Mouse (Mus musculus) left cerebral cortex, adult 8-10 months (tissue): Measurements from ENCODE around the gene Blcap. TPM values are rescaled to one million over a fixed set of nuclear protein-coding genes. Genes with fewer than 3 reads are reported as not detected.
"Not testable (repeated sequence)": the region's sequence is repeated elsewhere in the genome, so short reads cannot be mapped to it uniquely, and the experiment has no call there.

Source experiments
- DNase-seq, 2 experiments: peaks; one replicate each; pipeline ENCODE4 v3.0.0; 2022; ENCODE audit warnings: low spot score in 2 of 2
- total RNA-seq, 4 experiments: library from RNA; stranded (reverse); gene quantifications; 2 replicates each; pipeline ENCODE4 v1.2.4; 2022

Blcap gene
- 100 to 1,000 TPM; 117 to 129 (median 119) TPM for total RNA-seq

DNA sequence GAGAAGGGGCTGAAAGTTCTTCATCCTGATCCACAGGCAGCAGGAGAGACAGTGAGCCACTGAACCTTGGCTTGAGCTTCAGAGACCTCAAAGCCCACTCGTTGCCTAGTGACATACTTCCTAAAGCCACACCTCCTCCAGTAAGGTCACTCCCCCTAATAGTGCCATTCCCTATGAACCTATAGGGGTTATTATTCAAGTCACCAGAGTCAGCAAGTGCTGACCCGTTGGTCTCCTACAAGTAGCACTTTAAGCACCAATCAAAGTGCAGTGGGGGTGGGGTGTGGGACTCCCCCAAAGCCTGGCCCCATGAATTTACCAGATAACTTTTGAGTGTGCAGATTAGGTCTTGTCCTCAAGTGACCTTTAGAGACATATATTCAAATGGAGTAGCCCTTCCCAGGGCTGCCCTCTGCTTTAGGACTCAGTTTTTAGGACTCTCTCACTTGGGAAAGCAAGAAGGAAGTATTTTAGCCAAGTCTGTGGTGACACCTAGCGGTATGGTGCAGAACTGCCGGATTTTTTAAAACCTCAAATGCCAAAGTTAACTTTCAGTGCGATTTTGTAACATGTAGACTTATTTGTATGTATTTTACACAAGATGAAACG is at the start of gene Blcap:
Gene Blcap, minus strand, starts transcription at position 51 of the 609 bp plus-strand sequence.
- DNase-seq: peak; percentile 21 to 60

DNA sequence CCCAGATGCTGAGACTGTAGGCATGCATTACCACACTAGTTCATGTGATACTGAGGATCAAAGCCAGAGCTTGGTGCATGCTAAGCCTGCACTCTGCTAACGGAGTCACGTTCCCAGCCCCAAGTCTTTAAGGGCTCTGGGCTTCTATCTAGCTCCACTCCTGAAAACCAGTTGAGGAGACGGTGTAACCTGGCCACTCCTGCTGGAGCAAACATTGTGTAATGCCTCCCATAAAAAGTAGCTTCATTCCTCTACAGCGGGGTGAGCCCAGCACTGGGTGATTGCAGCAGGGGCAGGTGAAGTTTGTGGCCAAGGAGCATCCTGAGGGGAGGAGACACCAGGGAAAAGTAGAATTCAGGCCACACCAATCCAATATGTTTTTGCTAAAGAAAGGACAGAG is 47.3 kb upstream of the Blcap start:
- no peak for DNase-seq

DNA sequence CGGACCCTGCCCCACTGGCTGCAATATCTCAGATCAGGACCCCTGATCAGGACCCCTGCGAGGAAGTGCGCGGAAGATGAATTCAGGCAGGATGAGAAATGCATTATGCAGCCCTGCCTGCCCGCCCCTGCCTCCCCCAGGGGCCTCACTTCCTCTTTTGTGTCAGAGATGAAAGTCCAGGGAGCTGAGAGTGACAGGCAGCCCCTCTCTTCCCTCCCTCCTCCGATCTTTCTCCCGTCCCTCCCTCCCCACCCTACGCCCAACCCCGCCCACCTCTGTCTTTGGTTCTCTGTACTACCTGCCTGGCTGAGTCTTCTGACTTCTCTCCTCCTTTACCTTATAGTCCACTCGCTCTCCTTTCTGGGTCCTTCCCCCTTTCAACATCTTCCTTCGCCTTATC is 42.9 kb upstream of the Blcap start:
- no peak for DNase-seq

DNA sequence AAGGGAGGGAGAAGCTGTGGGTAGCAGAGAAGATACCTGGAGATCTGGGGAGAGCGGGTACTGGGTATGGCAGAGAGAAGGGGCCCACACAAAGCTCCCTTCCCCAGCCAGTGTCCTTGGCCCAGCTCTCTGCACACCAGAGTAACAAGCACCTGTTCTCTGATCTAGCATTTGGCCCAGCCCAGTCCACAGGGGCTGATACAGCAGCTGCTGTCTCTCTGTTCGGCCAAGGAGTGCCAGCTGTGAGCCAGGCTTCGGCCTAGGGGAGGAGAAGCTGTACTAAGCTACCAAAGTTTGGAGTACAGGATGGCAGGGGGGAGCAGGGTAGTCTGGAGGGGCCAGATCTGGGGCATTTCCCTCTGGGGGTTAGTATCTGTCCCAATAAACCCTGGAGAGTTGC is 40.7 kb upstream of the Blcap start:
- DNase-seq: no peak

DNA sequence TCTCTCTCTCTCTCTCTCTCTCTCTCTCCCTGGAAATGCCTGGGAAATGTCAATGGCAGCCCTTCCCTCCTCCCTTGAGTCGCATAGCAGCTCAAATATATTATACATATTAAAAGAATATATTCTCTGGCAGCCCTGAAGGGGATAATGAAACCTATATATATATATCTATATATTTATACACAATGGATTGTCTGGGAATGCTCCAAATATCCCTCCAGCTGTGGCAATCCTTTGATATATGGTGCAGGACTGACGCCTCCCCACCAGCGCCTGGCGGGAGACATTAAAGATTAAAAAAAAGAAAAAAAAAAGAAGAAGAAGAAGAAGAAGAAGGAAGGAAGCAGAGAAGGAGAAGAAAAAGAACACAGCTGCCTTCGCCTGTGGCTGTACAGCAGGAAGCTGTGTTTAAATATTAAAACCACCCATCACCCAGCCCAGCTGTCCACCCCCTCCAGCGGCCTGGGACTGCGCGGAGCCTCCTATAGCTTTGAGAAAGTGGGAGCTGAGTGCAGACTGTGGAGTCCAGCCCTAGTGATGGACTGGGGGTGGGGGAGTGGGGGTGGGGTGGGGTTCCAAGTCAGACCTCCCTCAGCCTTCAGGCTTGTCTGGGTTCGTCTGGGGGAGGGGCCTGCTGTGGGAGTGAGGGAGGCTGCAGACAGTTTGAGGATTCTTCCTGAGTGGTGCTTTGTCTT is 36.6 kb upstream of the Blcap start:
- no peak for DNase-seq

DNA sequence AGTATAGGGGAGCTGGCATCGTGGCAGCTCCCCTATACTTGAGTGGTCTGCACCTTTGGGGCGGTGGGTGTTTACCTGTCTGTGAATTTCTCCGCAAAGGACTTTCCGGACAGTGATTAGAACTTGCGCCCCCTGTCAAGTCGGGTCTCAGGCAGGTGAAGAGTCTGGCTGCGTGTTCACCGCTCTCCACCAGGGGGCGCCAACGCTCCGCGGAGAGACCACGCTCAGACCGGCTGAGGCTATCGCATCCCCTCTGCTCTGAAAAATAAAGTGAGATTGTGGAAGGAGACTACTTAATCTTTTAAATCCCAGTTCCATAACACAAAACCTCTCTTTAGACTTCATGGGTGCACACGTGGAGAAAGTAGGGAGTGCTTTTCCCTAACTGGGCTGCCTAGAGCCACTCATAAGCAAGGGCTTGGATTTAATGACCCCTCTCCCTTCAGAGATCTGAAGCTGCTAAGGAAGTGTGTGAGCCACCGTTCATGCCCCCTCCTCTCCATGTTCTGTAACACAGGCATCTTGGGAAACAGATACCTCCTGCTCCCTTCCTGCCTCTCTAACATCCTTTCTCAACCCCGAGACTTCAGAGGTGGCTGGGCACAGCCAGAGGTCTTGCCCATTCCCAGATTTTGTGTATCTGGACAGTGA is 34.1 kb upstream of the Blcap start:
- peak; percentile 37 to 77 for DNase-seq

DNA sequence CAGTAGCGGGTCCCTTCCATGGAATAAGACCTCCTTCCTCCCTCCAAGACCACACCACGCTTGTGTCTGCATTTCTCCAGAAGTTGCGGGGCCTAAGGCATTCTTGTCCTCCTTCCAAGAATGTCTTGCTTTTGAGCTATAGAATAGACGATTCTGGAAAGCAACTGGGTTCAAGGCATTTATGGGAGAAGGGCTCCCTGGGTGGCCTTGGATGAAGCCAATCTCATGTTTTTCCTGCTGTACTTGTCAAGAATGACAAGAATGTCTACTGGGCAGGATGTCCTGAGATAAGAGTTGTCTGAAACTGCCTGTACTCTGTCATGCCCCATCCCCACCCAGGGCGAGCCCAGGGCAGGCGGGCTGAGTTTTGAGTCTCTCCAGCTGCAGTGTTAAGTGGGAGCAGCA is 30.4 kb upstream of the Blcap start:
- DNase-seq: no peak

DNA sequence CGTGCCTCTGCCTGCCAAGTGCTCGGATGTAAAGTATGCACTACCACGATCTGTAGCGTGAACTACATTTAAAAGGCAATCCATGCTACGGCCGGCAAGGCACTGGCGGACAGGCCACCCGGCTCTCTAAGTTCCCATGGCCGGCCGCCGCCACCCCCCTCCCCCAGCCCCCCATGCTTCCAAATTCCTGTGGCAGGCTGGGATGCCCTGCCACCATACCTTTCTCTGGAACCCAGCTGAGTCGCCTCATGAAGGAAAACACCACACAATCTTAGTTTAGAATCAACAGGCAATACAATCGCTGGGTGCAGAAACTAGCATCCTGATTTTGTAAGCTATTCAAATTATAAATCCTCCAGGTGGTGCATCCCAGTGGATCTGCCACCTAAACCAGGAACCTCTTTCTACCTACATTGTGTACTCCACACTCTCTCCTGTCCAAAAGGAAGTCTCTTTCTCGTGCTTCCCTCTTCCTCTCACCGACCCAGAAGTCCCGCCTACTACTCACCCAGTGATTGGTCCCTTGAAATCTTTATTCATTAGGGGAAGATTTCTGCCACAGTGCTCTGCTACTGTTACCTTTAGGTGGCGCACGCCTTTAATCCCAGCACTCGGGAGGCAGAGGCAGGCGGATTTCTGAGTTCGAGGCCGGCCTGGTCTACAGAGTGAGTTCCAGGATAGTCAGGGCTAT is 25.9 kb upstream of the Blcap start:
- DNase-seq: no peak

DNA sequence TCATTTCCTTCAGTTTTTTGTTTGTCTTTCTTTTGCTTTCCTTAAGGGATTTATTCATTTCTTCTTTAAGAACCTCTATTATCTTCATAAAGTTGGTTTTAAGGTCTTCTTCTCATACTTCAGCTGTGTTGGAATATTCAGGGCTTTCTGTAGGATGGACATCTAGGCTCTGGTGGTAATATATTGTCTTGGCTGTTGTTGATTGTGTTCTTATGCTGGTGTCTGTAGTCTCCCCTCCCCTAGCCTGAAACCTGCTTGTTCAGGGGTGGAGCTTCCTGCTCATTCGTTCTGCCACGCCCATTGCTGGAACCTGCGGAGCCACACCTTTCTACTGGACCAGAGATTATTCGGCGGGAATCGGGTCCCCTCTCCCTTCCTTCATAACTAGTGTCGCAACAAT is 14.3 kb upstream of the Blcap start:
- DNase-seq: not testable (repeated sequence)

DNA sequence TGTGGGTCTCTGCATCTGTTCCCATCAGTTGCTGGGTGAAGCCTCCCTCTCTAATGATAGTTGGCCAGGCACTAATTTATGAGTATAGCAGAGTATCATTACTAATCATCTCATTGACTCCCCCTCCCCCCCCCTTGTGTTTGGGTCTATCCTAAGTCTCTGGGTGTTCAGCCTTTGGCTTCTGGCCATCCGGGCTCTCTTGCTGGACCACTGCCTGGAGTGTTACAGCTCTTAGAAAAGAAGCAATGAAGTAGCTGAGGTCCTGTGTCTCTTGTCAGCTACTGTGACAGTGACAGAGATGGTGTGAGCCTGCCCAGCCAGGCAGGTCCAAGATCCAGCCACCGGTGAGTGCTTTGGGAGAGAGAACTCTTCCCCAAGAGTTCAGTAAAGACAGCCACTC is 1.7 kb upstream of the Blcap start:
- peak in 1 of 2 experiments; percentile 3 for DNase-seq

DNA sequence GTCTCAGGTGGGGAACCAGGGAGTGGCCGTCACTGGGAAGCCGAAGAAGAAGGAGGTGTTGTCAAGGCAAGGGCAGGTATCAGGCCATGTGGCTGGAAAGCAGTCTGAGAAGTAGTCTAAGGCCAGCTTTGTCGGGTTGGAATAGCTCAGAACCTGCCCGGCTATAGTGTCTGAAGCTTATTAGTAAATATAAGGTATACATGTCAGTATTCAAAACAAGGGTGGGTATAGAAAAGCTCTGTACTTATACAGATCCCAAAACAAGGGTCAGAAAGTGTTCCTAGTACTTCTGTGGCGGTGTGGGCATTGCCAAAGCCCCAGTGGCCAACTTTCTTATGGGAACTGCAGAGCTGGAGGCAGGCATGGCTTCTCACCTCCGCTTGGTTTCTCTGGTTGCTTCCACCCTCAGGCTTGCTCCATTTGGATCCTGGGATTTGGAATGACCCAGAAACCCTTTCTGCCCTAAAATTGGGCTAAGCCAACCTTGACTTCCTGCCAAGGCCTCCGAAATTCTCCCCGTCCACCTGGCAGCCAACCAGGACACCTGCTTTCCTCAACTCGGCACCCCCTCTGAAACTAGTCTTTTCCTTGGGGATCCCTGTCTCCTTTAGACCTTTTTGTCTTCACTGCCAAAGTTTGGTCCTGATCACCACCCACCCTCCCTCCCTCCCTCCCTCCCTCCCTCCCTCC is 1.1 kb downstream of the Blcap start:
- DNase-seq: peak in 1 of 2 experiments; percentile 4

DNA sequence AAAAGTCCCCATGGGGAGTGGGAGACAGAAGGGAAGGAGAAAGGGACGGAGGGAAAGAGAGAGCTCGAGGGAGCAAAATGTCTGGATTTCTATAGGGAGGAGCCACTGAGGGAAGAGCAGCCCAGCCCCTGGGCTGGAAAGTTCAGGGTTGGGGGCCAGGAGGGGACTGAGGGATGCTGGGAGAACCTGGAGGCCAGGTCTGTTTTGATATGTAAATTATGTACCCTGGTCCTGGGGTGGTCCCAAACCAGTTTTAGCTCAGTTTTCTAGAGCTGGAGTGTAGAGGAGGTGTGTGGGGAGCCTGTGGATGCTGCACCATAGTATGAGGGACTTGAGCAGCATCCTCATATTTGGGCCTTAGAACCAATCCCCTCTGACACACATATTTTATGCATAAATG is 2.2 kb downstream of the Blcap start:
- no peak for DNase-seq

DNA sequence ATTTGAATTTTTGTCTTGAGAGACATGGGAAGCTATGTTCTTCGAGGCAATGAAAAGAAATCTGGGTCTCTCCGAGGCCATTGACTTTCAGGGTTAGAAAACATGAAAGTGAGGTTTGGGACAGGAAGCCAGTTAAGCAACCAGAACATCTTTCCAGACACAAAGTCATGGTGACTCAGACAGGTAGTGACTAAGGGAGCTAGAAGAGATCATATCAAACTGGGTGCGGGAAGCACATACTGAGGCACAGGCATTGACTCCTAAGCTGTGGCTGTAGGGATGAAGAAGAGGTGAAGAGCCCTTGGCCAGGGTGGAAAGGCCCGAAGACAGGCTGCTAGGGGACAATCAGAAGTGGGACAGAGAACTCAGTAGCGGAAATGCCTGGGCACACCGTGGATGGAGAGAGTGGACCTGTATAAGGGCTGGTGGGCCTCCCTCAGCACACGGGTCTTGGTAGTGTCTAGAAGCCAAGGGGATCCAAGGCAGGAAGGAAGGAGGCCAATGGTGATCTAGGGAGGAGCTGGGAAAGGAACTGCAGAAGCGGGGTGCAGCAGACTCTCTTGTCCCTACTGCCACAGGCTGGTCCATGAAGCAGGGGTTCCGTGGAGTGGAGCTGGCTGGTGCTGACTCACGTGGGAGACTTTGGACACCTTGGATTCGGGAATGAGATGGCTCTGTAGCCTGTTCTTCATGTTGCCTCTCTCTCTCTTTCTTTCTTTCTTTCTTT is 3.7 kb downstream of the Blcap start:
- DNase-seq: peak in 1 of 2 experiments; percentile 4

DNA sequence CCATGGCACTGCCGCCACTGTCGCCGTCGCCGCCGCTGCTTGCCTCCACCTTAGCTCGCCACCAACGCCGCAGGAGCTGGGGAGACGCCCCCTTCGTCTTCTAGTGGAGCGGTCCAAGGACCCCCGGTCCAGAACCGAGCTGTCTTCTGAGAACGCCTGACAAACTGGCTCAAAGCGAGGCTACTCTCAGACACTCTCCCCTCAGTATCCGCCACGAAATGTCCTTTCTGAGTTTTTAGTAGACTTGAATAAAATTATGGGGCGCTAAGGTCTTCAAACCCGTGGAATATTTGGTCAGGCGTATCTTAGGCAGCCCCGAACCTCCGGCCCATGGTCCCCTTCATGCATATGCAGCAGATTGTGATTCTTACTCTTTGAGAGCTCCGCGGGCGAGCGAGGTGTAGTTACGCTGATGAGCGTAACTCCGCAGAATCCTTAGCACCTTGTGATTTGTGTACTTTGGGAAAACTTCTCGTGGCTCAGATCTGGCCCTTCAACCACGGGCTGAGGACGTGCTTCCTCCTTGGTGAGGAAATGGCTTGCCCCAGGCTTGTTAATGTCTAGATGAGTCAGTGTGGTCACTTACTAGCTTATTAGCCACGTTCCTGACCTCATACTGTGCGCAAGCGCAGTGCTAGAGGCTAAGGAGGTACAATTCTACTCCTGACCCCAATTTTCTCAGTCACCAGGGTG is 4.7 kb downstream of the Blcap start:
- DNase-seq: peak; percentile 82 to 90

DNA sequence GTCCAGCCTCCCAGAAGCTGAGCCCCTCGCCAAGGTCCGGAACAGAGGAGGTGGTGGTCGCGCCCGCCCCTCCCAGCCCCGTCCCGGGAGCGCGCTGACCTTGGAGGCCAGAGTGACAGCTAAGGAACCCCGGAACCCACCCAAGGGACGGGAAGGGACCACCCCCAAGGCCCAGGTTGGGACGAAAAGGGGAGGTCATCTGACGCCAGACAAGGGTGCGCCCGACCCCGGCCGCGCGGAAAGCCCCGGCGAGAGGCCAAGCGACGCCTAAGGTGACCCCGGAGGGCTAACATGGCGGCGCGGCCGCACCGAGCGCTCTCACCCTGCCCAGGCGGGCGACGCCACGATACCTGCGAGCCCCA is 5.2 kb downstream of the Blcap start:
- no peak for DNase-seq

DNA sequence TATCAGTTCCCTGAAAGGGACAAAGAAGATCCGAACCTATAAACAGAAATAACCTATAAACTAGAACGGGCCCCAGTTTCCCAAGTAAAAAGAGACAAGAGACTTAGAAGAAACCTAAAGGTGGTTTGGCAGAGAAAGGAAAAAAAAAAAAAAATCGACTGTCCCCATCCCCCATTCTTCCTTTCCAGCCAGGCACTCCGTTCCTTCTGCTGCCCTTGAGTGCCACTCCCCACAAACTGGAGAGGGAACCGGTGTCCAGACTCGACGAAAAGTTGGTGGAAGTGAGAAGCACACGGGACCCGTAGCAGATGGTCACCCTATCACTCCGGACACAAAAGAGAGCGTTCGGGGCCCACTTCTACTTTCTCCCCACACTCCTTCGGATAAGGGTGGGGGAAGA is 5.6 kb downstream of the Blcap start:
- DNase-seq: no peak

DNA sequence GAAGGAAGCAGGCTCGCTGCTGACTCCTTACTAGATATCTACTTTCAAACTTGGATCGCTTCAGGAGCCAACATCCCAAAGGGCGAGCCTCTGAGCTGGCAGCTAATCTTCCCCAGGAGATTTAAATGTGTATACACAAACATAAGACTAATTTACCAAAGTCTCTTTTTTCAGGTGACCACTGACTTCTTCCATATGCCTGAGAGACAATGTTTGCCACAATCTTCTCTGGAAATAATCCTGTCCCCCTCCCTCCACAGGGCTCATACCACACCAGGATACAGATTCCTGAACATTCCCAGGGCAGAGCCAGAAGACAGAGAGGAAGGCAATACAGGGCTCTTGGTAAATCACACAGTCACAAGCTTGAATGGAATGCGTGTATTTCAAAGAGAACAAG is 6.4 kb downstream of the Blcap start:
- DNase-seq: no peak

DNA sequence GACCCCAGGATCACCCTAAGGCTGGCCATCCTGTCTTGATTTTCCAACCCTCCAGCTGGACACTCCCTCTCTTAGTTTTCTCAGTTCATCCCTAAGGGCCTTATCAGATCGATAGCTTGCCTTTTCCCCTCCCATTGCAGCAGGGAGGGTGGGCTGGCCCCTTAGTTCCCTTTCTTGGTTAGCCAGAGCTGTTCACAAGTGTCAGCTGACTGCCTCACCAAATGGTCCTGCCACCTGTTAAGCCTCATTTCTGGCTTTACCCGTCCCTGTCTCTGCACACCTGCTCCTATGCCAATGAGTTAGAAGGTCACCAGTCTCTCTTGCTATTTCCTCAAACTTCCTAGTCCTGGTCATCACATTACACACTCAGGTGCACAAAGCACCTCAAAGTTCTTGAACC is 8.0 kb downstream of the Blcap start:
- DNase-seq: no peak

DNA sequence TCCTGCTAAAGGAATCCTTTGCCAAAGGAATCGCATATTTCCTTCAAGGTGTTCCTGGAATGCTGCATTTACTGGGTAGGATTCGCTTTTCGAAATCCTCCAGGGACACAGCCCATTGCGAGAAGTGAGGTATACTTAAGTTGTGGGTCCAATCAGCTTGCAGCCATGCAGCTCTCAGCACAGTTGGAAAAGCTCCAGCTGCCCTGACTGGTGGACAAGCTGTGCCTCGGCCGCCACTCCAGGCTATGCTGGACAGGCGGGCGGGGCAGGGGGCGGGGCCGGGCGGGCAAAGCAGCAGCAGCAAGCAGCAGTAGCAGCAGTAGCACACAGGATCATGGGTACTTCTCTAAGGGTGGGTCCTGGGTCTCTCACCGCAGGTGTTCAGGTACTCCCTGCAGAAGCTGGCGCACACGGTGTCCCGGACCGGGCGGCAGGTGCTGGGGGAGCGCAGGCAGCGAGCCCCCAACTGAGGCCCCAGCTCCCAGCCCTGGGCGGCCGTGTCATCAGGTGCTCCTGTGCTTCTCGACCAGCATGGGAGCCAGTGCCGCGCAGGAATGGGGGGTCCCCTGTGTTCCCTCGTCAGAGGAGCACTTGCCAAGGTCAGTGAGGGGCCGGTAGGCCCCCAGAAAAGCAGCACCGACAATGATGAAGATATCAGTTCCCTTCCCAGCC is 9.8 kb downstream of the Blcap start:
- peak in 1 of 2 experiments; percentile 65 for DNase-seq

DNA sequence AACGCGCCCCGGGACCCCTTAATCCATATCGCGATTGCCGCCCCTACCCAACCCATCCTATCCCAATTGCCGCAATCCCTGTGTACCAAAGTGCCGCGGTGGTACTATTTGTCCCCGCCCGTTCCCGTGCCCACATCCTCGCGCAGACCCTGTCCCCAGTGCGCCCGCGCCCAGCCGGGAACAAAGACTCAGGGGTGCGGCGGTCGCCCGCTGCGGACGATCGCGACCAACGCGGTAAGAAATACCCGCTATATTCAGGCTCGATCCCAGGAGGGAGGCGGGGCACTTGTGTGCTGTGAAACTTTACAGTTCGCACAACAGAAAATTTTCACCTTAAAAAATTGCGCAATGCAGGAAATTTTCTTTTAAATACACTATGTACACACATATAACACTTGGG is 10.8 kb downstream of the Blcap start:
- no peak for DNase-seq
